Comparison of ENCODE assay signal across 14 mouse cellular contexts in the genomic region with DNA sequence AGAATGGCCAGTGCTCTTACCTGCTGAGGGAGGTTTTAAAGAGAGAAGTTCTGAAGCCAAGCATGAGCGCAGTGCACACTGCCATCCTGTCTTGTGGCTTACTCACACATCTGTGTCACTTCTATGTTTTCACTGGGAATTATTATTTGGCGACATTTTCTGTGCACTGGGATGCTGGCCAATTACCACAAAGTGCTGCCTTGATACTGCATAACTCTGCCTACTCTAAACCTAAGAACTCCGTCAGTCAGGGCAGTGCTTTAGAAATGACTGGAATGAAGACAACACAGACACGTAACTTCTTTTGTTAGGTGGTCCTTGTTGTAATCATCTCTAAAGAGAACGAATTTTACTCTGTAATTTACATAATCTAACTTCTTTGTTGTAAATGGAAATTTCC.
A peak's percentile ranks its signal among the peaks of the same experiment; 100 is the strongest.
DNase-seq lines count a peak whose midpoint lies in the region; ATAC-seq lines count a peak whose summit lies in the region.
"Had no signal": no experiment of that assay in that cellular context is flagged by ENCODE, and none has a peak within 500 bp of the region (broad histone marks: within the 10 kb centered on the region; RNA-seq: fewer than 3 reads in every experiment).

No protein-coding gene starts in this region.

- no peak for ATAC-seq in cerebellum, adult (ENCODE audit: insufficient number of reproducible peaks, low FRiP score, low TSS enrichment)
- ATAC-seq: liver, embryonic 12.5 days had no signal

- peak; percentile 4 for DNase-seq in adrenal gland, postnatal 25 days
- DNase-seq in adrenal gland, postnatal 4 days (ENCODE audit: low spot score in 2 of 2) = no peak
- peak; percentile 1 to 12 for DNase-seq in heart, postnatal 10 days
- no peak for DNase-seq in heart, postnatal 36 days
- DNase-seq in lung, postnatal 10 days = peak; percentile 20
- no peak for DNase-seq in lung, adult 18-20 months
- DNase-seq in lung, postnatal 14 days = peak; percentile 12
- DNase-seq: B cell, adult 2 months; cerebellum, adult 11 months; cerebellum, postnatal 14 days; kidney, adult 9 months; kidney, postnatal 36 days had no signal

- intact Hi-C loops in heart, postnatal 10 days (cut with DNase I) = no loop called here
- intact Hi-C loops in heart, postnatal 36 days (cut with DNase I) = no loop called here

Comparison
In these comparisons a context has a peak if more than half of its experiments do, and no peak if none do; other contexts are left out.
1. DNase-seq: peak in adrenal gland, postnatal 25 days (single experiment), heart, postnatal 10 days (2 of 2), lung, postnatal 10 days (single experiment) and lung, postnatal 14 days (single experiment); none in adrenal gland, postnatal 4 days (0 of 2), heart, postnatal 36 days (0 of 2) and lung, adult 18-20 months (0 of 2).